Mouse (Mus musculus) liver, postnatal 0 days (tissue): ENCODE results near the gene Fabp3.

ENCODE experiments used
- CTCF ChIP-seq: sonication (generic); IDR thresholded peaks from 2 replicates; pipeline ENCODE4 v1.5.1; 2016; ENCODE audit warnings: antibody characterized with exemption, low read depth
- EP300 ChIP-seq: IDR thresholded peaks from 2 replicates; pipeline ENCODE4 v1.6.1; 2016; ENCODE audit warnings: antibody characterized with exemption, low read depth, mild to moderate bottlenecking

DNA sequence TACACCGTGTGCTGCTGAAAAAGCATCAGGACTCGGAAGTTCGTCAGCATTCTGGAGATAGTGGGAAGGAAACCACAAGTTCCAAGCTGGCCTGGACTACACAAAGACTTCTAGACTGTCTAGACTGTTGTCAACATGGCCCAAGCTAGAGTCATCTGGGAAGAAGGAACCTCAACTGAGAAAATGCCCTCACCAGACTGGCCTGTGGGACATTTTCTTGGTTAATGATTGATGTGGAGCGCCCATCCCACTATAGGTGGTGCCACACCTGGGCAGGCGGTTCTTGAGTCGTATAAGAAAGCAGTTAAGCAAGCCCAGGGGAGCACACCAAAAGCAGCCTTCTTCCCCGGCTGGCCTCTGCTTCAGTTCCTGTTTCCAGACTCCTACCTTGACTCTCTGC lies 44.2 kb downstream of the Fabp3 start:
- no peak for TF ChIP-seq CTCF
- TF ChIP-seq EP300 = no peak
